ENCODE assay signal across 11 mouse cellular contexts in the genomic region with DNA sequence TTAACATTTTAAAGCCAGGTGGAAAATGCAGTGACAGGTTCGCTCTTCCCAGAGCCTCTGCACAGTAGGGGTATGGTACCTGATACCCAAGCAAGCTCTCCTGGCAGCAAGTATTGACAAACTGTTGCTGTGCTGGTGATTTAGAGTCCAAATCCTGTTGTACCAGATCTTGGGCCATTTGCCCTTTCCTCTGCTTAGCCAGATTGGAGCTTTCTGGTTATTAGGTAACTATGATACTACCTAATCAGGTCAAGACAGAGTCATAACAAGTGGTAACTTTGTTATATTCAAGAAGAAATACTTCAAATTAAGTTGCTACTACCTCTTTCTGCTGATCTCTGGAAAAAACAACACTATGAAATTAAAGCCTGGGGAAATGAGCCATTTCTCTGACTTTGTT. TPM values are rescaled to one million over a fixed set of nuclear protein-coding genes. Genes with fewer than 3 reads are reported as not detected.
A peak's percentile ranks its signal among the peaks of the same experiment; 100 is the strongest.
DNase-seq lines count a peak whose midpoint lies in the region; ATAC-seq and TF ChIP-seq lines count a peak whose summit lies in the region.
"Had no signal": no experiment of that assay in that cellular context is flagged by ENCODE, and none has a peak within 500 bp of the region (broad histone marks: within the 10 kb centered on the region; RNA-seq: fewer than 3 reads in every experiment).

No protein-coding gene starts in this region.

- no peak for TF ChIP-seq CTCF in liver, embryonic 14.5 days (IDR thresholded peaks at IDR 0.05; ENCODE audit: low read depth)

- DNase-seq in heart, adult 9 months (ENCODE audit: low spot score in 2 of 2), result no peak
- peak; percentile 20 to 29 for DNase-seq in urinary bladder, postnatal 36 days (ENCODE audit: low spot score in 2 of 2)
- DNase-seq in urinary bladder, adult 2 months (ENCODE audit: low spot score), result no peak
- DNase-seq in liver, embryonic 14.5 days (ENCODE audit: low read depth in 3 of 3, low spot score in 3 of 3), result no peak
- no peak for DNase-seq in retina, embryonic 14.5 days (ENCODE audit: low spot score)
- no peak for DNase-seq in layer of hippocampus, adult 18-20 months (ENCODE audit: low spot score in 2 of 2)
- no peak for DNase-seq in cerebellum, postnatal 4 days (ENCODE audit: low spot score in 2 of 2)
- DNase-seq: heart, postnatal 10 days; retina, postnatal 1 day had no signal

- no peak overlapping the region for H3K9ac ChIP-seq in heart, embryonic 12.5 days
- H3K9ac ChIP-seq in liver, embryonic 14.5 days (replicated peaks), result peak overlapping the region; percentile 21; the same call in 1 of the 2 replicates

- no peaks in the 10 kb centered on the region for H3K9me3 ChIP-seq in heart, embryonic 12.5 days (replicated peaks)
- no peaks in the 10 kb centered on the region for H3K9me3 ChIP-seq in liver, embryonic 14.5 days (ENCODE audit: control insufficient read depth, low read length)

- H3K4me2 ChIP-seq in heart, embryonic 12.5 days, result peak overlapping the region; percentile 41
- H3K4me2 ChIP-seq in liver, embryonic 14.5 days (ENCODE audit: low read depth), result peak overlapping the region; percentile 71

- no peak overlapping the region for H3K27ac ChIP-seq in heart, embryonic 12.5 days (ENCODE audit: poor library complexity, severe bottlenecking)
- no peak overlapping the region for H3K27ac ChIP-seq in liver, embryonic 14.5 days

- no peak for ATAC-seq in heart, embryonic 12.5 days (ENCODE audit: insufficient number of reproducible peaks, low FRiP score)
- ATAC-seq in liver, embryonic 14.5 days (ENCODE audit: insufficient read depth), result no peak

- peaks cover 16% of the 10 kb centered on the region for H3K4me1 ChIP-seq in heart, embryonic 12.5 days (replicated peaks)
- H3K4me1 ChIP-seq in liver, embryonic 14.5 days (replicated peaks; ENCODE audit: control insufficient read depth in 2 of 2, insufficient read depth in 2 of 2, low read length in 1 of 2), result peaks cover 7 to 9% of the 10 kb centered on the region in 2 experiments; a peak in 3 of 4 replicates

- TF ChIP-seq EP300 in liver, embryonic 14.5 days (IDR thresholded peaks at IDR 0.05; ENCODE audit: low read depth), result no peak

- H3K27me3 ChIP-seq in heart, embryonic 12.5 days (replicated peaks), result no peaks in the 10 kb centered on the region
- H3K27me3 ChIP-seq in liver, embryonic 14.5 days (ENCODE audit: control insufficient read depth, insufficient read depth, low read length), result no peaks in the 10 kb centered on the region

- 0 out of 2 replicates have a peak overlapping the region, but pooled peaks have one; percentile 18 for H3K4me3 ChIP-seq in heart, embryonic 12.5 days
- H3K4me3 ChIP-seq in liver, embryonic 14.5 days (ENCODE audit: insufficient read depth in 1 of 2, low read depth in 2 of 2, low read length in 2 of 2), result no peak overlapping the region

- peaks cover 23% of the 10 kb centered on the region for H3K36me3 ChIP-seq in heart, embryonic 12.5 days
- peaks cover 34% of the 10 kb centered on the region for H3K36me3 ChIP-seq in liver, embryonic 14.5 days (replicated peaks; ENCODE audit: control insufficient read depth, insufficient read depth, low read depth)

- 89% methylated on average over 1 of the region's 1 CpGs for WGBS in heart, embryonic 12.5 days
- 91% methylated on average over 1 of the region's 1 CpGs for WGBS in liver, embryonic 14.5 days (ENCODE audit: insufficient replicate concordance)

RNA-seq across cellular contexts. Expression of gene 1600012H06Rik, which starts 1.6 kb away (rescaled TPM):
- 35.7 and 37.1 TPM in 2 replicates for polyA plus RNA-seq in heart, embryonic 12.5 days (2016; fragmentation: Nextera tagmentation; extraction: Ambion mirVana)
- 40.8 and 55.5 TPM in 2 replicates for polyA plus RNA-seq in urinary bladder, adult 2 months (2012; rRNA removed)
- 4.2 and 6.4 TPM in 2 replicates for polyA plus RNA-seq in liver, embryonic 14.5 days (2012; rRNA removed)
- 11.2 and 11.6 TPM in 2 replicates for polyA plus RNA-seq in liver, embryonic 14.5 days (2014; fragmentation: Nextera tagmentation; extraction: Ambion mirVana)
- 10 to 100 TPM; 12.7 to 15.3 TPM for total RNA-seq in layer of hippocampus, adult 18-20 months (2021)

RNA-seq across cellular contexts. Expression of gene Wdr27, which starts 1.6 kb away (rescaled TPM):
- polyA plus RNA-seq in heart, embryonic 12.5 days (2016; fragmentation: Nextera tagmentation; extraction: Ambion mirVana), result 3.9 and 4.1 TPM in 2 replicates
- 4.4 and 5.9 TPM in 2 replicates for polyA plus RNA-seq in urinary bladder, adult 2 months (2012; rRNA removed)
- polyA plus RNA-seq in liver, embryonic 14.5 days (2012; rRNA removed), result 0.51 and 0.86 TPM in 2 replicates
- polyA plus RNA-seq in liver, embryonic 14.5 days (2014; fragmentation: Nextera tagmentation; extraction: Ambion mirVana), result 0.79 and 1.2 TPM in 2 replicates
- 1 to 10 TPM; 3.1 to 3.7 TPM for total RNA-seq in layer of hippocampus, adult 18-20 months (2021)

RNA-seq across cellular contexts. Expression of gene Phf10, which starts 16.5 kb away (rescaled TPM):
- polyA plus RNA-seq in heart, embryonic 12.5 days (2016; fragmentation: Nextera tagmentation; extraction: Ambion mirVana), result 28.5 and 28.6 TPM in 2 replicates
- 47.1 and 55.6 TPM in 2 replicates for polyA plus RNA-seq in urinary bladder, adult 2 months (2012; rRNA removed)
- polyA plus RNA-seq in liver, embryonic 14.5 days (2012; rRNA removed), result 52.2 and 82.6 TPM in 2 replicates
- 111 and 116 TPM in 2 replicates for polyA plus RNA-seq in liver, embryonic 14.5 days (2014; fragmentation: Nextera tagmentation; extraction: Ambion mirVana)
- total RNA-seq in layer of hippocampus, adult 18-20 months (2021), result 10 to 100 TPM; 52.4 to 54.7 TPM

RNA-seq across cellular contexts. Expression of gene 9030025P20Rik, which starts 33.7 kb away (rescaled TPM):
- polyA plus RNA-seq in heart, embryonic 12.5 days (2016; fragmentation: Nextera tagmentation; extraction: Ambion mirVana), result 6.7 and 7.8 TPM in 2 replicates
- 16.5 and 23.8 TPM in 2 replicates for polyA plus RNA-seq in urinary bladder, adult 2 months (2012; rRNA removed)
- polyA plus RNA-seq in liver, embryonic 14.5 days (2012; rRNA removed), result 3.8 and 5.3 TPM in 2 replicates
- 3.4 and 4.0 TPM in 2 replicates for polyA plus RNA-seq in liver, embryonic 14.5 days (2014; fragmentation: Nextera tagmentation; extraction: Ambion mirVana)
- 1 to 10 TPM; 6.4 to 6.5 TPM for total RNA-seq in layer of hippocampus, adult 18-20 months (2021)

RNA-seq across cellular contexts. Expression of gene Gm3417, which starts 34.0 kb away (rescaled TPM):
- 0.42 TPM in 1 of 2 replicates, not detected in the other for polyA plus RNA-seq in heart, embryonic 12.5 days (2016; fragmentation: Nextera tagmentation; extraction: Ambion mirVana)
- 0.18 TPM in 1 of 2 replicates, not detected in the other for polyA plus RNA-seq in urinary bladder, adult 2 months (2012; rRNA removed)
- 0.61 TPM in 1 of 2 replicates, not detected in the other for polyA plus RNA-seq in liver, embryonic 14.5 days (2012; rRNA removed)
- 0.57 and 0.98 TPM in 2 replicates for polyA plus RNA-seq in liver, embryonic 14.5 days (2014; fragmentation: Nextera tagmentation; extraction: Ambion mirVana)
- total RNA-seq in layer of hippocampus, adult 18-20 months (2021), result 1 to 10 TPM in 1 of 2 experiments, not detected in 1; 1.5 TPM
- total RNA-seq: heart, postnatal 10 days; layer of hippocampus, postnatal 25 days had no signal

Comparison
In these comparisons a context has a peak if more than half of its experiments do, and no peak if none do; other contexts are left out.
1. DNase-seq: peak in urinary bladder, postnatal 36 days (2 of 2); none in heart, adult 9 months (0 of 2), urinary bladder, adult 2 months (single experiment), liver, embryonic 14.5 days (0 of 3), retina, embryonic 14.5 days (single experiment), layer of hippocampus, adult 18-20 months (0 of 2) and cerebellum, postnatal 4 days (0 of 2).